Mouse (Mus musculus) heart, postnatal 36 days (tissue): ENCODE data around the gene Gm5938. TPM values are rescaled to one million over a fixed set of nuclear protein-coding genes. Genes with fewer than 3 reads are reported as not detected.

Experiments
- DNase-seq, 2 experiments: peaks; one replicate each; pipeline ENCODE4 v3.0.0; 2021 to 2022
- intact Hi-C: fragments of 180-260 bp; cut with DNase I; formaldehyde crosslinking; loops from one replicate; pipeline ENCODE4 v1.15.1; 2025
- total RNA-seq, 2 experiments: library from RNA; stranded (reverse); gene quantifications; 2 replicates each; pipeline ENCODE4 v1.2.3; 2021

Gm5938 gene
- not detected for total RNA-seq

DNA sequence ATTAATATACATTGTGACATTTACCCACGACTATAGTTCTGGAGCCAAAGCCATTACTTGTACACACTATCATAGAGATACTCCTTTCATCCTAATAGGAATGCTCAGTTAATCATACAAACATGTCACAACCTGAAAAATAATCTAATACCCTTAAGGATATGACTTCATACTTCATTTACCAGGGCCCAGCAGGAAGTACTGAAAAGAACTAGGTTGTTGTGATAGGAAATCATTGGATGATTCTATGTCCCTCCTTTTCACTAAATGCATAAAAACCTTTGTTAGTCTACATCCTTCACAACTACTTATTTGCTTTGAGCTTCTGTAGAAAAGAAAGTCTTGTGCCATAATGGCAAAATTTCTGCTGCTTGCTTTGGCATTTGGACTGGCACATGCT lies at the start of gene Gm5938:
TSS of gene Gm5938 (plus strand) at position 301 of the 400 bp plus-strand sequence.
- DNase-seq: no peak
- intact Hi-C loops: no loop called here

DNA sequence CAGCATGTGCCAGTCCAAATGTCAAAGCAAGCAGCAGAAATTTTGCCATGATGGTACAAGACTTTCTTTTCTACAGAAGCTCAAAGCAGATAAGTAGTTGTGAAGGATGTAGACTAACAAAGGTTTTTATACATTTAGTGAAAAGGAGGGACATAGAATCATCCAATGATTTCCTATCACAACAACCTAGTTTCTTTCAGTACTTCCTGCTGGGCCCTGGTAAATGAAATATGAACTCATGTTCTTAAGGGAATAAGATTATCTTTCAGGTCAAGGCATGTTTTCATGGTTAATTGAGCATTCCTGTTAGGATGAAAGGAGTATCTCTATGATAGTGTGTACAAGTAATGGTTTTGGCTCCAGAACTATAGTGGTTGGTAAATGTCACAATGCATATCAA lies 34.0 kb upstream of the Gm5938 start, which contains the start of gene Obp1a:
TSS of gene Obp1a (minus strand) at position 101 of the 400 bp plus-strand sequence.
- intact Hi-C loops: no loop called here

More for the DNA sequence above, 34.0 kb upstream of the Gm5938 start, which contains the start of gene Obp1a:
- no peak for DNase-seq

Other genes starting within 250 kb of the Gm5938 start
- gene 5430402E10Rik, start 200.4 kb upstream of the Gm5938 start, total RNA-seq: not detected
- gene Obp1a, start 34.1 kb upstream of the Gm5938 start, total RNA-seq: not detected
- not detected for gene Obp1b, start 61.3 kb downstream of the Gm5938 start, total RNA-seq
- not detected for gene Gm14743, start 120.5 kb downstream of the Gm5938 start, total RNA-seq
- not detected for gene 4930480E11Rik, start 244.2 kb downstream of the Gm5938 start, total RNA-seq